Mouse (Mus musculus): ENCODE data around the gene Crybb3.

DNA sequence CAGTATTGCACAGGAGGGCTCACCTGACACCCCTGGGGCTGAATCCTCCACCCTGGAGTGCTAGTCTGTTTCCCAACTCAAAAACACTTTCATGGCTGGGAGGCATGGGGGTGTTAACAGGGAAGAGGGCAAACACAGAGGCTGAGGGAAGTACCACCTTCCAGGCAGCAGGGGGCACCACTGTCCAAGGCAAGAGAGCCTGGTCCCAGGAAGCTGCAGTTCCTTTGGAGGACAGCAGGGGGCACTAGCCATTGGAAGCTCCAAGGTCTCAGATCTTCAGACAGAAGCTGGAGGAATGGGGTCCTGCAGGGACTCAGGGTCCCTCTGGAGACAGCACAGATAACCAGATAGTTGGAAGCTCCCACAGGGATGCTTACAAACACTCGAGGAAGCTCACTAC lies 18.2 kb upstream of the Crybb3 start:
- TF ChIP-seq POLR2A (IDR thresholded peaks at IDR 0.05; ENCODE audit: low read depth, low read length) (no peak), CTCF (IDR thresholded peaks at IDR 0.05; ENCODE audit: extremely low read depth, insufficient read length, insufficient replicate concordance, low read depth, low read length) (peak; percentile 100)

All from small intestine, adult 2 months (tissue).